Mouse (Mus musculus) stomach, embryonic 16.5 days (tissue): ENCODE results near the gene Irgc1. TPM values are rescaled to one million over a fixed set of nuclear protein-coding genes. Genes with fewer than 3 reads are reported as not detected.

ENCODE experiments used
- ATAC-seq: fragments of 200-750 bp; cut with Nextera tagmentation; 2 replicates; pipeline ENCODE4 v1.8.0; 2017; ENCODE audit warnings: moderate number of reproducible peaks, moderate TSS enrichment; ENCODE audit not compliant: insufficient read depth, low FRiP score
- H3K27ac ChIP-seq: fragments of 300-500 bp; sonication (generic); 2 replicates; pipeline ENCODE4 v1.5.1; 2014; ENCODE audit warnings: low read length
- H3K27me3 ChIP-seq: fragments of 300-500 bp; sonication (generic); 2 replicates; pipeline ENCODE4 v1.6.1; 2014; ENCODE audit warnings: low read length, control low read depth, mixed read lengths; ENCODE audit not compliant: control insufficient read depth, insufficient read depth
- H3K36me3 ChIP-seq: fragments of 300-500 bp; sonication (generic); 2 replicates; pipeline ENCODE4 v1.6.1; 2014; ENCODE audit warnings: low read length; ENCODE audit not compliant: control insufficient read depth, insufficient read depth
- H3K4me1 ChIP-seq: fragments of 300-500 bp; sonication (generic); 2 replicates; pipeline ENCODE4 v1.6.1; 2014; ENCODE audit warnings: low read length, control low read depth, mixed read lengths; ENCODE audit not compliant: control insufficient read depth, insufficient read depth
- H3K4me2 ChIP-seq: fragments of 300-500 bp; sonication (generic); 2 replicates; pipeline ENCODE4 v1.6.1; 2014; ENCODE audit warnings: low read depth, low read length, mixed read lengths
- H3K4me3 ChIP-seq: fragments of 300-500 bp; sonication (generic); replicated peaks from 2 replicates; pipeline ENCODE4 v1.5.1; 2014; ENCODE audit warnings: mild to moderate bottlenecking, low read length
- H3K9ac ChIP-seq: fragments of 300-500 bp; sonication (generic); 2 replicates; pipeline ENCODE4 v1.6.1; 2014; ENCODE audit warnings: low read length
- H3K9me3 ChIP-seq: fragments of 300-500 bp; sonication (generic); replicated peaks from 2 replicates; pipeline ENCODE4 v1.6.1; 2016; ENCODE audit warnings: low read length, control low read depth; ENCODE audit not compliant: control insufficient read depth
- WGBS: fragments of 180-500 bp; shearing (Covaris S2); extraction: QIAGEN DNeasy Blood & Tissue Kit; methylation state at CpG from one replicate; pipeline ENCODE4 v1.1.7; 2014; 5-methylcytosine and 5-hydroxymethylcytosine counted together
- polyA plus RNA-seq: library from polyadenylated mRNA; unstranded; fragments of >200 nt; fragmentation: Nextera tagmentation; extraction: Ambion mirVana; gene quantifications from 2 replicates; pipeline ENCODE4 v1.2.1, GENCODE M21; 2015

The Irgc1 gene
- polyA plus RNA-seq, 1 experiment from 2014 or later = 0.26 TPM

- H3K9me3 ChIP-seq = no peaks in the 10 kb centered on the region
- peaks cover 17% of the 10 kb centered on the region for H3K4me1 ChIP-seq
- peak overlapping the region; percentile 80 for H3K9ac ChIP-seq
- H3K27me3 ChIP-seq = peaks cover 7% of the 10 kb centered on the region; the same call in 1 of the 2 replicates
- H3K4me2 ChIP-seq = peak overlapping the region; percentile 97
- H3K36me3 ChIP-seq = no peaks in the 10 kb centered on the region
- 5% methylated on average over 13 of the region's 38 CpGs for WGBS
- H3K27ac ChIP-seq = no peak overlapping the region
- H3K4me3 ChIP-seq = peak overlapping the region; percentile 61
- ATAC-seq = no peak
Measured at GRCm38 (mm10) chr7:24482208-24483020, 30.3 kb upstream of the Irgc1 start.

DNA sequence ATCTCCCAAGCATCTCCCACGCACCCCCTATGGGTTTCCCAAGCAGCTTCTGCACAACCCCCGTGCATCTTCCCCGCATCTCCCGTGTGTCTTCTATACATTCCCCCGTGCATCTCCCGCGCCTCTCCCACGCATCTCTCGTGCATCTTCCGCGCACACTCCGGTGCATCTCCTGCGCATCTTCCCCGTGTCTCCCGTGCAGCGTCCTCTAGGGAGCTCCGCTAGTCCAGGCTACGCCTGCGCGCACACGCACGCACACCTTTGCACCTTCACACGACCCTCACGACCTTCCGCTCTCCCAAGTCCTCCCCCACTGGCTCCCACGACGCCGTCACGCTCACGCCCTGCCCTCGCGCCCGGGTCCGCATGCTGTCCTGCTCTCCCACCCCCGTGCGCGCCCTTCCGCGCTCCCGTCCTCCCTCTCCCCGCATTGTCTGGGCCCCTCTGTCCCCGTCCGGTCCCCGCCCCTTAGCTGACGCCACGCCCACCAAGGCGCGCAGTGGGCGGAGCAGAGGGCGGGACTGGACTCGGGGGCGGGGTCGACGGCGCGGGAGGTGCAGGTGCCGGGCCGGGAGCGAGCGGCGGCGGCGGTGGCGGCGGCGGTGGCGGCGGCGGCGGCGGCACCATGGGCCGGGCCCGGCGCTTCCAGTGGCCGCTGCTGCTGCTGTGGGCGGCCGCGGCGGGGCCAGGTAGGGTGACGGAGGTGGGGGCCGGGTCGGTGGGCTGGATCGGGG, 29.5 kb upstream of the Irgc1 start, which contains the start of gene Cadm4:
Gene Cadm4, plus strand, starts transcription at position 550 of the 734 bp plus-strand sequence.
- H3K27me3 ChIP-seq = peaks cover 7% of the 10 kb centered on the region; the same call in 1 of the 2 replicates
- H3K4me1 ChIP-seq = peaks cover 14% of the 10 kb centered on the region
- no peaks in the 10 kb centered on the region for H3K9me3 ChIP-seq
- peak within 1 kb of the TSS; percentile 97 for H3K4me2 ChIP-seq
- H3K36me3 ChIP-seq = no peaks in the 10 kb centered on the region
- peak within 1 kb of the TSS; percentile 80 for H3K9ac ChIP-seq
- peak within 1 kb of the TSS; percentile 61 for H3K4me3 ChIP-seq
- under 1% methylated on average over 71 of the region's 83 CpGs for WGBS
- peak; percentile 89 for ATAC-seq
- H3K27ac ChIP-seq = peak within 1 kb of the TSS; percentile 33; the same call in 1 of the 2 replicates

DNA sequence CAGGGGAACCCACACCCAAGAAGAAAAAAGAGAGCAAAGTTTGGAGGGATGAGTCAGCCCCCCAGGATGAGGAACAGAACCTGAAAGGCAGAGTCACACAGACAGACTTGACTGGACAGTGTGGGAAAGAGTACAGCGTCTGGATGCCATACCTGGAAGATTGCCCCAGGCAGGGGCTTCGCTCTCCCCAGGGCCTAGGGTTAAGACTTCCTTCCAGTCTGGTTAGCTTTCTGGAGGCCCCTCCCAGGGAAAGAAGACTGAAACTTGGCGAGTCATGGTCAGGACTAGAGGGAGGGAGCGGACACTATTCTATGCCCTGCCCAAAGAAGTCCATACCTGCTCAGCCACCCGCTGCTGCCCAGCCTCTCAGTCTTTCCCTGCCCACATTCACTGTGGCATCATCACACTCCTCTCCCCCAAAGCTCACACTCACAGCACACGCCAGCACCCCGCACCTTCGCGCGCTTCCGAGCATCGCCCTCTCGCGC, 28.9 kb upstream of the Irgc1 start:
- Histone ChIP-seq H3K9me3 (no peaks in the 10 kb centered on the region), H3K4me1 (peaks cover 14% of the 10 kb centered on the region), H3K4me2 (peak overlapping the region; percentile 97), H3K4me3 (peak overlapping the region; percentile 61), H3K9ac (peak overlapping the region; percentile 80), H3K27me3 (peaks cover 7% of the 10 kb centered on the region; the same call in 1 of the 2 replicates), H3K36me3 (no peaks in the 10 kb centered on the region), H3K27ac (peak overlapping the region; percentile 35; the same call in 1 of the 2 replicates)
- ATAC-seq = peak; percentile 1; the same call in 1 of the 2 replicates
- 16% methylated on average over 14 of the region's 14 CpGs for WGBS

DNA sequence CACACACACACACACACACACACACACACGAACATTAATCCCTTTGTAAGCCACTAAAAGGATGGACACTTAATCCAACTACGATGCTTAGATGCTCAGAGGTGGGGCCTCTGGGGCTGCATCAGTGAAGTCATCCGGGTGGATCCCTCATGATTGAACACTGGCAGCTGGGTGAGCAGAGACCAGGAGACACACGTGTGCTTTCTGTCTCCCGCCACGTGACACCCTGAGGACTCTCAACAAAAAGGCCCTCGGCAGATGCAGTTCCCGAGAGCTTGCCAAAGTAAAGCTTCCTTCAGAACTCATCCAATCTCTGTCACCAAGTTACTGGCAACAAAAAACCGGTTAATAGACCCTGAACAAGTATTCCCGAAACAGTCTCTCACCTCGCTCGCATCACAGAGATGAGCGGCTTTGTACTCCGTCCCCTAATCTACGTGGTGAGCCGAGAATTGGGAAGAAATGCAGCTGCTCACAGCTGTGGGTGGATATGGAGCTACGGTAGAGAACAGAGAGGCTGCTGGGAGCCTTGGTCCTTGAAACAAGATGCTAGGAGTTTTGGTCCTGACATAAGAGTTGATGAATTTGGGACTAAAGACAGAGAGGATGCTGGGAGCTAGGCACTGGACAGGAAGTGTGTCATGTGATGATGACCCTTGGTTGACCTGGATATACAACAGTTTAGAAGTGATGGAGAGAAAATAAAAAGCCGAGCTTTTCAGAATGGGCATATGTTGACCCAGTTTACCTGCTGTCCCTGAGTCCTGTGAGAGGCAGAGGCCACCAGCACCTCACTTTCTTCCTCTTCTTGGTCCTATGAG, 28.2 kb upstream of the Irgc1 start:
- ATAC-seq = no peak
- Histone ChIP-seq H3K9ac (no peak overlapping the region), H3K27ac (peak overlapping the region; percentile 35), H3K4me1 (peaks cover 14% of the 10 kb centered on the region), H3K36me3 (no peaks in the 10 kb centered on the region), H3K4me2 (peak overlapping the region; percentile 97; the same call in 1 of the 2 replicates), H3K4me3 (no peak overlapping the region), H3K27me3 (peaks cover 7% of the 10 kb centered on the region; the same call in 1 of the 2 replicates), H3K9me3 (no peaks in the 10 kb centered on the region)
- WGBS = 46% methylated on average over 18 of the region's 18 CpGs

DNA sequence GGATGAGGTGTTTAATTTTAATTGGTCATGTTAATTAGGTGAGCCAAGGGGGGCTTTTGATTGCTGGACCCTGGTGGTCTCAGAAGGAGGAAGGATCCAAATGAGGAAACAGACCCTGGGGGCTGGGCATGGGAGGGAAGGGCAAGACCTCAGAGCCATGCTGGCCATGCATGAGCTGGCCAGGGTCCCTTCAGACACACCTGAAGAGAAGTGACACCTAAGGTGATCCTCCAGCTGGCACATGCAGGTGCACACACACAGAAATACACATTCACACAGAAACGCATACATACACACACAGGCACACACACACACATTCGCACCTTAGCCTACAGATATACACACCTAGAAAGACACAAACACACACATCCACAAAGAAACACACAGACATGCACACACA, 27.6 kb upstream of the Irgc1 start:
- H3K9me3 ChIP-seq = no peaks in the 10 kb centered on the region
- 89% methylated on average over 2 of the region's 2 CpGs for WGBS

DNA sequence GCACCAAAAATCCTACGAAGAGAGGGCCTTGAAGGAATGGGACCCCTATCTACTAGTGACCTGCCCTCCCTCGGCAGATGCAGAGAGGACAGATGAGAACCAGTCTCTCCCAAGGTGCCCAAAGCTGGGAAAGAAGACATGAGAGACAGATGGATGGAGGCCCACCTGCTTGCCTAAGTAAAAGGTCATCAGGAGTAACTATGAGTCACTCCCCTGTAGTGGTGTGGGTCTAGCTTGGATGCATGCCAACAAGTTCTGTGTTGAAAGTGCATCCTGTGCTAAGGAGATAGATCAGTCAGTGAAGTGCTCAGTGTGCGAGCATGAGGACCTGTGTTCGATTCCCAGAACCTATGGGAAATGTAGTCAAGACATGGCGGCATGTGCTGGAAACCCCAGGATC, 26.8 kb upstream of the Irgc1 start:
- no peak for ATAC-seq
- 82% methylated on average over 5 of the region's 5 CpGs for WGBS

More for the DNA sequence above, 27.6 kb upstream of the Irgc1 start:
- Histone ChIP-seq H3K27ac (no peak overlapping the region), H3K4me3 (no peak overlapping the region), H3K4me1 (peaks cover 14% of the 10 kb centered on the region), H3K36me3 (no peaks in the 10 kb centered on the region), H3K27me3 (peaks cover 7% of the 10 kb centered on the region; the same call in 1 of the 2 replicates), H3K4me2 (no peak overlapping the region), H3K9ac (no peak overlapping the region)
- ATAC-seq = no peak

DNA sequence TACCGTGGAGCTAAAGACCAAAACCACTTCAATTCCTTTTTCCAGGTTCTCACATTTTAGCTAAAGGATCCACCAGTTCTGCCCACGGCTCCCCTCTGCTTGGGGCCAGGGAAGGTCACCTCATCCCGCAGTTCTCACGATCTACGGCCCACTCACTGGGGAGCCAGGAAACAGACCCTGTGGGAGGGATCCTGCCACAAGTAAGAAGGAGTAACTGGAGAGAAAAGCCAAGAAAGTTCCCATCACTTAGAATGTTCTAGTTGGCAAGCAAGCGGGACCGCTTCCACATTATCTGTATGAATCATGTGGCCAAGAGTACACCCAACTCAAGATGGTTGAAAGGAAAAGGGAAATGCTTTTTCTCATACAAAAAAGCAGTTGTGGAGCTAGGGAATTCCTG, 24.8 kb upstream of the Irgc1 start:
- H3K9ac ChIP-seq = no peak overlapping the region
- 82% methylated on average over 7 of the region's 7 CpGs for WGBS
- no peak for ATAC-seq
- H3K9me3 ChIP-seq = no peaks in the 10 kb centered on the region
- H3K4me2 ChIP-seq = no peak overlapping the region
- H3K27me3 ChIP-seq = no peaks in the 10 kb centered on the region
- H3K4me1 ChIP-seq = peaks cover 14% of the 10 kb centered on the region
- H3K4me3 ChIP-seq = no peak overlapping the region
- H3K36me3 ChIP-seq = peaks cover 7% of the 10 kb centered on the region
- no peak overlapping the region for H3K27ac ChIP-seq

More for the DNA sequence above, 26.8 kb upstream of the Irgc1 start:
- Histone ChIP-seq H3K36me3 (no peaks in the 10 kb centered on the region), H3K9ac (no peak overlapping the region), H3K4me2 (no peak overlapping the region), H3K27me3 (peaks cover 7% of the 10 kb centered on the region; the same call in 1 of the 2 replicates), H3K9me3 (no peaks in the 10 kb centered on the region), H3K4me1 (peaks cover 14% of the 10 kb centered on the region), H3K27ac (no peak overlapping the region), H3K4me3 (no peak overlapping the region)

GRCm38 (mm10) chr7:24476338-24476737, 24.2 kb upstream of the Irgc1 start:
- no peaks in the 10 kb centered on the region for H3K9me3 ChIP-seq
- WGBS = 80% methylated on average over 8 of the region's 8 CpGs
- H3K9ac ChIP-seq = no peak overlapping the region
- no peaks in the 10 kb centered on the region for H3K27me3 ChIP-seq
- ATAC-seq = no peak
- H3K27ac ChIP-seq = no peak overlapping the region
- peaks cover 11% of the 10 kb centered on the region for H3K4me1 ChIP-seq
- peaks cover 7% of the 10 kb centered on the region for H3K36me3 ChIP-seq
- H3K4me2 ChIP-seq = no peak overlapping the region
- H3K4me3 ChIP-seq = no peak overlapping the region
